Mouse (Mus musculus) cerebellum, adult (tissue): Measurements from ENCODE around the gene Prpf40a.
A peak's percentile ranks its signal among the peaks of the same experiment; 100 is the strongest.

Experiments used
- ATAC-seq: cut with Nextera tagmentation; 2 replicates; pipeline ENCODE4 v1.9.2; 2017; ENCODE audit warnings: mild to moderate bottlenecking, moderate library complexity, mixed read lengths; ENCODE audit not compliant: insufficient number of reproducible peaks, low FRiP score, low TSS enrichment

Prpf40a gene

GRCm38 (mm10) chr2:53106472-53106871, 84.6 kb downstream of the Prpf40a start:
- ATAC-seq: no peak

- ATAC-seq: no peak
Observed at GRCm38 (mm10) chr2:53106056-53106455, 85.0 kb downstream of the Prpf40a start.

GRCm38 (mm10) chr2:53105408-53105807, 85.7 kb downstream of the Prpf40a start:
- no peak for ATAC-seq

GRCm38 (mm10) chr2:53102901-53103300, 88.2 kb downstream of the Prpf40a start:
- no peak for ATAC-seq

- ATAC-seq: no peak
Observed at GRCm38 (mm10) chr2:53101885-53102740, 89.0 kb downstream of the Prpf40a start.

GRCm38 (mm10) chr2:53100093-53100492, 91.0 kb downstream of the Prpf40a start:
- ATAC-seq: no peak

GRCm38 (mm10) chr2:53095489-53095888, 95.6 kb downstream of the Prpf40a start:
- ATAC-seq: no peak

- ATAC-seq: no peak
Observed at GRCm38 (mm10) chr2:53095031-53095430, 96.1 kb downstream of the Prpf40a start.

GRCm38 (mm10) chr2:53088744-53089143, 102.3 kb downstream of the Prpf40a start:
- ATAC-seq: no peak

GRCm38 (mm10) chr2:53085617-53086202, 105.4 kb downstream of the Prpf40a start:
- ATAC-seq: peak; percentile 49; the same call in 1 of the 2 replicates
